Mouse (Mus musculus): ENCODE data around the gene Gm28051.

Gene Gm28051

GRCm38 (mm10) chr12:102684720-102685386 is 72.7 kb downstream of the Gm28051 start:
- no peak for DNase-seq (ENCODE audit: low spot score)

GRCm38 (mm10) chr12:102683979-102684378 is 73.6 kb downstream of the Gm28051 start:
- no peak for DNase-seq (ENCODE audit: low spot score)

DNA sequence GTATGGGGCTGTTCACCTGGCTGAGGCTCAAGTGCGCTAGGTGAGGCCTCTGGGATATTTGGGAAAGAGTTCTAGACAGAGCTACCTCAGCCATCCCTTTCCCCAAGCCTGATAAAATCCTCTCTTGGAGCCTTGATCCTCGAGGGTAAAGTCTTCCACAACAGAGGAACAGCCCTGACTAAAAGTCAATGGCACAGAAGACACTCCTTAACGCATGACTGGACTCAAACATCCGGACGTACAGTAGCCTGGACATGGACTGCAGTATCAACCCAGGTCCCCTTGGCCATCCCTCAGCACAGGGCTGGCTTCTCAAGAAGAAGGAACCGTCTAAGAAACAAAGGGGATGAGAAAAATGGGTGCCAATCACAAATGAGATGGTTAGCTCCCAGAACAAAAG is 74.1 kb downstream of the Gm28051 start:
- DNase-seq (ENCODE audit: low spot score): no peak

DNA sequence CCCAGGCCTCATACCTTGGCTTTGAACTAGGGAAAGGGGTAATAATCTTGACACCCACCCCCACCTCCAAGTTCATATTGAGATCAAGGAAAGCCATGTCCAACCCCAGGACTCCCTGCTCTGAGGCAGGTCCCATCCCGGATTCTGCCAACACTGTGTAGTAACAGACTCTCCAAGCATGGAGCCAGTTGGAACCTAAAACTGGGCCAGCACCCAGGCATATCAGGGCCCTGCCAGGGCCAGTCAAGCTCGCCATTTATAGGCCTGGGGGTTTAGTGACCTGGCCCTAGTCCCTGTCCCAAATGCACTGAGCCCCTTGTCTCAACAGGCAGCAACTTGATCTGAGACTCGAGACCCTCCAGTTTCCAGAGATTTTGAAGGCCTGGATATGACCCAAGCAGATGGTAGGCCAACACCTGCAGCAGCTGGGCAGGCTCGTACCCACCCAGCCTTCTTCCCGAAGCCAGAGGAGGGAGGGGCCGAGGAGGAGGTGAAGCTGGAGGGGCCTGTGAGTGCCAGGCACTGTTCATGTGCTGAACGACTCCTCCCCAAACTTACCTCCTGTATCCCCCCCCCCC is 74.8 kb downstream of the Gm28051 start:
- DNase-seq (ENCODE audit: low spot score): no peak

GRCm38 (mm10) chr12:102682085-102682484 is 75.5 kb downstream of the Gm28051 start:
- DNase-seq (ENCODE audit: low spot score): no peak

DNA sequence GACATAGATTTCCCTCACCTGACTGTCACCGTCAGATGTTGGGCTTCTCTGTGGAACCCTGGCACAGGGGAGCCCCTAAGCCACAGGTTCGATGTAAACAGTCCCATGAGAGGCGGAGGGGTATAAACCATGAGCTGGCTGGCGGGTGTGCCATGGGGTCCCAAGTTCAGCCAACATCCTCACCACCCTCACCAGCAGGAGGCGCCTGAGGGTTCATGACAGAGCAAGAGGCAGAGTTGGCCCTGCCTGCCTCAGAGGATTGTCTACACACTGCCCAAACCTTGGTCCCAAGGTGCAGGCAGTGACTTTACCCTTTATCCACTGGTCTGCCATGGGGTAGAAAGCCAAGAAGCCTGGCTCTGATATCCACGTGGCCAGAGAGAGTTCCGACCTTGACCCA is 76.0 kb downstream of the Gm28051 start:
- DNase-seq (ENCODE audit: low spot score): no peak

DNA sequence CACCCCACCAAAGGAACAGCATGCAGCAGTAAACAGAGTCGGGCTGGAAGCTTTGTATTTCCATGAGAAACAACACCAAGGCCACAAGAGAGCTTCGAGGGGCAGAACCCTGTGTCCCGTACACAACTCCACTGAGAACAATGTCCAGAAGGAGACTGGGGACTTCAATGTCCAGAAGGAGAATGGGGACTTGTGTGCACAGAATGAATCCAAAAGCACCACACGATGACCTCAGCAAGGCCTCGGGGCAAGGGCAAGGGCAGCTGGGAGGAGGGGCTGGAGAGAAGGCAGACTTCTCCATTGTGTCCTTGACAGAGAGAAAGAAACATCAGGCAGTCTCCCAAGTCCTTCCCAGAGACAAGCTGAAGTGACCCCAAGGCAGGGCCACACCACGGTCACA is 78.7 kb downstream of the Gm28051 start:
- no peak for DNase-seq (ENCODE audit: low spot score)

- DNase-seq (ENCODE audit: low spot score): no peak
These were observed 80.5 kb downstream of the Gm28051 start for GRCm38 (mm10) chr12:102677089-102677488.

GRCm38 (mm10) chr12:102674556-102674955 is 83.0 kb downstream of the Gm28051 start:
- DNase-seq (ENCODE audit: low spot score): no peak

- DNase-seq (ENCODE audit: low spot score): no peak
These were observed 83.4 kb downstream of the Gm28051 start for GRCm38 (mm10) chr12:102674123-102674522.

DNA sequence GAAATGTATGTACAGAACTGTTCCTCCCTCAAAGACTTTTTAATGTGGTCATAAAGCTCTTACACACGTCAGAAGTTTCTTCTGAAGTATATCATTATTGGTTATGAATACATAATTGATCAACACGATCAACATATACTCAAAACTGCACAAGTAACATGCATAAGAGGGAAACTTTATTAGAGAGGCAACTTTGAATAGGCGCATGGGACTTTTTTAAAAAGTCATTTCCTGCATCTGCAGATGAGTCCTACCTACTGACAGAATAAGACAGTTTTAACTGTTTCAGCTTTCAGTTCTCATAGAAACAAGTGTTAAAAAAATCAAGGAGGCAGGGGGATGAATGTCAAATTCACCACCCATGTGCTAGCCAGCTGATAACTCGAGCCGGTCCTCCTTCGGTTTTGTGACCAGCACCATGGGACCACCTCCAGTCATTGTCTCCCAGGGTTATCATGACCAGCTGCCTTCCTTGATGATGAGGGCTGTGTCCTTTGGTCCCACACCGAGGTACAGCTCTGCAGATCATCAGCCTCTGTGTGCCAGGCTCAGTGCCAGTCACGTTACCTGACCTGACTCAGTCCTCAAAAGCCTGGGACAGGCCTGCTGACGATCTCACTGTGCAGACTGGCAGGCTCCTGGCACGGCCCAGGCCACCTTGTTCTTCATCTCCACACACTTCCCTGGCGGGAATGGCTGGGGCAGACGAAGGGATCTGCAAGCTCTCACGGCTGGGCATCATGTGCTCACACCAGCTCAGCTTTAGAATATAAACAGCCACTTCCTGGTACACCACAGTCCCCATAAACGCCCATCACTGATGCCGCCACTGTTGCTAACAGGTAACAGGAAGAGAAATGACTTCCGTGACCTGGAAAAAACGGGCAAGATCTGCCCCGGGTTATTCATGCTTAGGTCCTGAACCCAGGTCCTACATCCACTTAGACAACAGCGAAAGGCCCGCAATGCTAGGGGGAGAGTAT is 84.4 kb downstream of the Gm28051 start:
- DNase-seq (ENCODE audit: low spot score): peak; percentile 40

GRCm38 (mm10) chr12:102672176-102672575 is 85.4 kb downstream of the Gm28051 start:
- DNase-seq (ENCODE audit: low spot score): no peak

DNA sequence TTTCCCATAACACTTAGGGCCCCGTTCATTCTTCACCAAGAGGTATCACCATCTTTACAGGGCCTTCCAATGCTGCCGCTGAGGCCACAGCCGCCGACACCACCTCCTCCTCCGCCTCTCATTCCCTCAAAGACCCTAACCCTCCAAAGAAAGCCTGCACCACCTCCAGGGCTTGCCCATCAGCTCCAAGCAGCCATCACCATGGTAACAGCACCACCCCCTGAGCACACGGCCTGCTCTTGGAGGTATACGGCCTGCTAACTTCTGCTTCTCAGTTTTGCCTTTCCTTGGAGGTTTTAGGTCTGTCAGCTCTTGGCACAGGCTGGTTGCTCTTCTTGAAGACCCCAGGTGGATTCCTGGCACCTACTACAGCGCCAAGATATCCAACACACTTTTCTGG is 86.7 kb downstream of the Gm28051 start:
- DNase-seq (ENCODE audit: low spot score): no peak

Measured in urinary bladder, postnatal 14 days (tissue).